In genomic region chr12:34051112-34051511, GRCm38 (mm10) we compare ENCODE assay signal across 10 mouse cellular contexts.
DNase-seq lines count a peak whose midpoint lies in the region; ATAC-seq and TF ChIP-seq lines count a peak whose summit lies in the region.
"Had no signal": no experiment of that assay in that cellular context is flagged by ENCODE, and none has a peak within 500 bp of the region (broad histone marks: within the 10 kb centered on the region; RNA-seq: fewer than 3 reads in every experiment).

No protein-coding gene starts in this region.

- H3K27ac ChIP-seq in intestine, postnatal 0 days (ENCODE audit: low read depth, low read length) = no peak overlapping the region
- no peak overlapping the region for H3K27ac ChIP-seq in intestine, embryonic 16.5 days (ENCODE audit: low read length)
- no peak overlapping the region for H3K27ac ChIP-seq in thymus, adult 2 months (ENCODE audit: control insufficient read depth, insufficient read depth, low read length)
- H3K27ac ChIP-seq in intestine, embryonic 15.5 days = no peak overlapping the region

- no peaks in the 10 kb centered on the region for H3K4me1 ChIP-seq in intestine, postnatal 0 days (replicated peaks; ENCODE audit: control insufficient read depth, insufficient read depth, low read length)
- H3K4me1 ChIP-seq in intestine, embryonic 16.5 days (ENCODE audit: control insufficient read depth, insufficient read depth, low read length) = peaks cover 3% of the 10 kb centered on the region; the same call in 1 of the 2 replicates
- no peaks in the 10 kb centered on the region for H3K4me1 ChIP-seq in thymus, adult 2 months (replicated peaks; ENCODE audit: control insufficient read depth, insufficient read depth, low read length)
- H3K4me1 ChIP-seq in intestine, embryonic 15.5 days (replicated peaks) = no peaks in the 10 kb centered on the region

- TF ChIP-seq POLR2A in thymus, adult 2 months (IDR thresholded peaks at IDR 0.05; ENCODE audit: control insufficient read depth, extremely low read depth, insufficient read depth, low read length, poor library complexity) = no peak

- no peaks in the 10 kb centered on the region for H3K36me3 ChIP-seq in intestine, postnatal 0 days (ENCODE audit: control insufficient read depth, insufficient read depth)
- H3K36me3 ChIP-seq in intestine, embryonic 16.5 days (ENCODE audit: control insufficient read depth, insufficient read depth, low read length) = no peaks in the 10 kb centered on the region
- no peaks in the 10 kb centered on the region for H3K36me3 ChIP-seq in thymus, adult 2 months (ENCODE audit: control insufficient read depth, insufficient read depth, low read length)
- no peaks in the 10 kb centered on the region for H3K36me3 ChIP-seq in intestine, embryonic 15.5 days
- H3K36me3 ChIP-seq: lung, embryonic 15.5 days had no signal

- no peak overlapping the region for H3K9ac ChIP-seq in intestine, postnatal 0 days (ENCODE audit: low read depth, low read length)
- no peak overlapping the region for H3K9ac ChIP-seq in intestine, embryonic 16.5 days (ENCODE audit: low read depth, low read length)
- H3K9ac ChIP-seq in intestine, embryonic 15.5 days = no peak overlapping the region
- H3K9ac ChIP-seq: lung, embryonic 15.5 days had no signal

- WGBS in intestine, postnatal 0 days = 57% methylated on average over 7 of the region's 7 CpGs
- 55% methylated on average over 7 of the region's 7 CpGs for WGBS in intestine, embryonic 16.5 days
- WGBS in thymus, adult 2 months = 60% methylated on average over 7 of the region's 7 CpGs
- WGBS in intestine, embryonic 15.5 days = 59% methylated on average over 7 of the region's 7 CpGs

- no peak overlapping the region for H3K4me3 ChIP-seq in intestine, postnatal 0 days (ENCODE audit: low read depth, low read length)
- H3K4me3 ChIP-seq in intestine, embryonic 16.5 days (ENCODE audit: low read length) = no peak overlapping the region
- no peak overlapping the region for H3K4me3 ChIP-seq in thymus, adult 2 months (ENCODE audit: control insufficient read depth, insufficient read depth, low read length)
- no peak overlapping the region for H3K4me3 ChIP-seq in intestine, embryonic 15.5 days (replicated peaks)
- H3K4me3 ChIP-seq: lung, embryonic 15.5 days had no signal

- no peaks in the 10 kb centered on the region for H3K9me3 ChIP-seq in intestine, postnatal 0 days (ENCODE audit: control insufficient read depth)
- no peaks in the 10 kb centered on the region for H3K9me3 ChIP-seq in intestine, embryonic 16.5 days (ENCODE audit: control insufficient read depth, low read length)
- no peaks in the 10 kb centered on the region for H3K9me3 ChIP-seq in intestine, embryonic 15.5 days
- H3K9me3 ChIP-seq: lung, embryonic 15.5 days had no signal

- DNase-seq in thymus, adult 2 months = peak; percentile 14
- DNase-seq in thymus, adult 18-20 months = no peak
- no peak for DNase-seq in urinary bladder, postnatal 25 days (ENCODE audit: low spot score)
- no peak for DNase-seq in left cerebral cortex, adult 9 months (ENCODE audit: low spot score in 2 of 2)

- no peak overlapping the region for H3K4me2 ChIP-seq in intestine, postnatal 0 days (replicated peaks; ENCODE audit: low read depth)
- no peak overlapping the region for H3K4me2 ChIP-seq in intestine, embryonic 16.5 days (ENCODE audit: low read depth, low read length)
- no peak overlapping the region for H3K4me2 ChIP-seq in intestine, embryonic 15.5 days (replicated peaks)

- no peak for ATAC-seq in intestine, postnatal 0 days
- no peak for ATAC-seq in intestine, embryonic 16.5 days
- ATAC-seq in hematopoietic stem cell, adult 5-6 weeks (replicated peaks in 1 of 2; ENCODE audit: insufficient read depth in 1 of 2, low FRiP score in 2 of 2, low TSS enrichment in 1 of 2, low read depth in 1 of 2, poor library complexity in 2 of 2, severe bottlenecking in 2 of 2) = peak; percentile 32 to 53; a peak in 2 of 4 replicates
- no peak for ATAC-seq in intestine, embryonic 15.5 days
- ATAC-seq: forebrain, embryonic 16.5 days had no signal

- H3K27me3 ChIP-seq in intestine, postnatal 0 days (replicated peaks; ENCODE audit: control insufficient read depth, insufficient read depth, low read length) = no peaks in the 10 kb centered on the region
- H3K27me3 ChIP-seq in intestine, embryonic 16.5 days (replicated peaks; ENCODE audit: control insufficient read depth, insufficient read depth, low read length) = no peaks in the 10 kb centered on the region
- H3K27me3 ChIP-seq in thymus, adult 2 months (ENCODE audit: control insufficient read depth, insufficient read depth, low read length) = no peaks in the 10 kb centered on the region
- H3K27me3 ChIP-seq in intestine, embryonic 15.5 days (replicated peaks) = no peaks in the 10 kb centered on the region
- H3K27me3 ChIP-seq: lung, embryonic 15.5 days had no signal

- TF ChIP-seq CTCF in intestine, postnatal 0 days (IDR thresholded peaks at IDR 0.05; ENCODE audit: low read depth) = peak; percentile 46; the same call in 1 of the 2 replicates
- no peak for TF ChIP-seq CTCF in thymus, adult 2 months (IDR thresholded peaks at IDR 0.05; ENCODE audit: borderline replicate concordance, control insufficient read depth, extremely low read depth, insufficient read depth, low read length, poor library complexity)

Comparison
In these comparisons a context has a peak if more than half of its experiments do, and no peak if none do; other contexts are left out.
1. ATAC-seq: peak in hematopoietic stem cell, adult 5-6 weeks (2 of 2); none in intestine, postnatal 0 days (single experiment), intestine, embryonic 16.5 days (single experiment) and intestine, embryonic 15.5 days (single experiment).